Mouse (Mus musculus) bone marrow macrophage, adult 2 months (primary cell): ENCODE measurements around the gene Mcm6.

ENCODE experiments used
- CTCF ChIP-seq: IDR thresholded peaks from 2 replicates; pipeline ENCODE4 v1.5.1; 2012; ENCODE audit warnings: low read depth, mild to moderate bottlenecking, low read length, moderate library complexity
- POLR2A ChIP-seq: IDR thresholded peaks from 2 replicates; pipeline ENCODE4 v1.6.1; 2012; ENCODE audit warnings: mild to moderate bottlenecking, low read depth, low read length, borderline replicate concordance

DNA sequence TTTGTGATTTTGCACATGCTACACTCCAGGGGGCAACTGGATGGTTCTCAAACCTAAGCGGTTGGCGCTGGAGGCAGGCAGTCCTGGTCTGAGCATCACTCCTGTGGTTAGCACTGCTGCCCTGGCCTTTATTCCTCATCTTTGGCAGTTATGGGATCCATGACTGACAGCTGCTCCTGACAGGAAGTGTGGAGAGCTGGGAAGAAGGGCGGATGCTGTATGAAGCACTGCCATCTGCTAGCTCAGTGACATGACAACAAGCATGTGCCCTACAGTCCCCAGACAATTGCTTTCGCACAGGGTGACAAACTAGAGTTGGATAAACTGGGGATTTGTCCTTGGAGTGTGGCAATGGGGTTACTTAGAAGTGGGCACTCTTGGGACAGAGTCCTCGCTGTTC lies 69.2 kb downstream of the Mcm6 start:
- TF ChIP-seq CTCF (no peak), POLR2A (no peak)
